Mouse (Mus musculus) embryo, embryonic 9.5 days (tissue): Measurements from ENCODE around the gene Fam19a1.
"Not testable (repeated sequence)": the region's sequence is repeated elsewhere in the genome, so short reads cannot be mapped to it uniquely, and the experiment has no call there.

Experiments used
- DNase-seq: peaks from one replicate; pipeline ENCODE4 v3.0.0-alpha.2; 2017; ENCODE audit errors: extremely low spot score

The Fam19a1 gene

DNA sequence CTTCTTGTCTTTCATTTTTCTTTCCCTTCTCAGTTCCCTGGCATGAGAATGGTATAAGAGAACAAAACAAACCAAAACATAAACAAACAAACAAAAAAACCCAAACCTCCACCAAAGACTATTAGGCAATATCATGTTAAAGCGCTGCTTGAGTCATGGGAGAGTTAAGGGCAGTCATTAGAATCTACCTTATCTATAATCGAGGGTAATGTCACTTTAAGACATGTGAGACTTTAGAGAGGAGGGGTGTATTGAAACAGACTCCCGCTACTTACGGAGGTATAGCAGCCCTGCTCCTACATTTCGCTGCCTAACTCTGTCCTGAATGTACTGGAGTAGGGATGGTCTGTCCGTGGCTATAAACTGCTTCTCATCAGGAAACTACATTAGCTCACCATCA is at the start of gene Fam19a1:
Fam19a1 (plus strand) TSS at position 301 of the 400 bp plus-strand sequence.
- DNase-seq: no peak

DNA sequence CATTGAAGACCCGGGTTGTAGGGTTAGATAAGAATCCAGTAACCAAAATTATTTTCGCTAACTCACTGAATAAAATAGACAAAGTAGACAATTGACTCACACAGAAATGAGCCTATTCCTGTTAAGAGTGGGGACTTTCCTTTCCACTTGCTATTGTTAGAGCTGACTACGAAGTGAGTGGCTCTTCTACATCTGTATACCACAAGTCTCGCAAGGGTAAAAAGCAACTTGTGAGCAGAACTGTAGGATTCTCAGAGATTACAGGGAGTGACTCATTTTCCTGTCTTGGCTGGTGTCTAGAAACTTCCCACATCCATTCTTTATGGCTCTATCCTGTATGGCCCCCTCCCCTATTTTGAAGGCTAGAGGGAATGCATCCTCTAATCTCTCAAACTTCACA is 41.9 kb upstream of the Fam19a1 start:
- no peak for DNase-seq

DNA sequence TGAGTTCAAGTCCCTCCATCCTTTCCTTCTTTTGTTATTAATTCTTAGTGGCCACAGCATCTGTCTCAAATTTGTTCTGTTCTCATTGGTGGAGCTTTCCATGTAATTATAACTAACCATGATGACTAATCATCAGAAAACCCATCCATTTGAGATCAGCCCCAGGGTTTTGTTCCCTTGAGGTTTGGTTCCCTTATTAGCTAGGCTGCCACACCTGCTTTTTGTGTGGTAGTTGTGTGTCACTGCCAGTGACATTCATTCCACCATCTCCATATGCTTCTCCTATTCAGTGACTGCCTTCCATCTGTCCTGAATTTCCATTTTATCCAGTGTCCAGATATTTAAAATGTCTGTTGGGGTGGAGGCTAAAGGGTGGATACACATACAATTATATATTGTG is 41.4 kb upstream of the Fam19a1 start:
- DNase-seq: no peak

DNA sequence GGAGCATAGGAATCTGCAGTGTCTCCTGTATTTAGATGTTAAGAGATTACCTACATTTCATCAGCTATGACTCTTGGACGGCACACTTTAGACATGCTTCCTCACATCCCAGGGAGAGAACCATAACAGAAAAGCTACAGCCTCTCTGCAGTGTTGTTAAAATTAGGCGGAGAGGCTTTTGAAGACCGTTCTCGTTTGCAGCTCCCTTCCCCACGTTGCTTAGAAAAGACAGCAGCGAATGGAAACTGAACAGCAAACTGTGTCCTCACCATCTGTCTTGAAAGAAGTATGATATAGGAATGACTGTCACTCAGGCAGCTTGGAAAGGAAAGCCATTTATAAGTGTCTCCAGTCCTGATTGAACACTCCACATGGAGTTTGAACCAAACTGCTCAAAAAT is 23.0 kb upstream of the Fam19a1 start:
- DNase-seq: no peak

DNA sequence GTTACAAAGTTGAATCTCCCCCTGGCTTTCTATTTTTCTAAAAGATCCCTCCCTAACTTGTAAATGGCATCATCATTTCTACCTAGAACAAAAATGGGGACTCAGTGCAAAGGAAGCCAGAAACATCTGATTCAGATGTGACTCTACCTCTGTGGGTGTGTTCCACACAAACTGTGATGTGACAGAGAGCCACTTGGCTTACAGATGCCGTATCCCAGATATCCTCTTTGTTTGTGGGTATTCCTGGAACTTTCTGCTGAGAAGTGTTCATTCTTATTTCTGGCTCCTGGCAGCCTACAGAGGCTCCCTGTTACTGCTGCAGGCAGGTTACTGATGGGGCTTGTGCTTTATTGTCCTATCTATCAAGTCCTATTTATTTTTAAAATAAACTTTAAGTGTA is 19.2 kb upstream of the Fam19a1 start:
- DNase-seq: no peak

DNA sequence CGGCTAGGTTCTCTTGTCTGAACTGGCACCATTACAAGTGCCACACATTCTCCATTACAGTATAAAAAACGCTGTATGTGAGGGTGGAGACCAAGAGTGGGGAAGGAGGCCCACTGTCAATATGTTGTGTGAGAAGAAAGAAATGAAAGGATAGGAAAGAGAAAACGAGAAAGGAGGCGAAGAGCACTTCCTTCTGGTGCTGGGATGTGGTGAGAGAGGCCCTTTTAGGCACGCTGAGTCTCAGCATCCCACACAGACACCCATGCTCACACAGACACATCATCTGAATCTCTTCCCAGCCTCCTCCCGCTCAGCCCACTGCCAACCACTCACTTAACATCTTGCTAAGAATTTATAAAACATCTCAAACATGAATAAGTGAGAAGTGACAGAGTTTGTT is 14.7 kb upstream of the Fam19a1 start:
- no peak for DNase-seq

DNA sequence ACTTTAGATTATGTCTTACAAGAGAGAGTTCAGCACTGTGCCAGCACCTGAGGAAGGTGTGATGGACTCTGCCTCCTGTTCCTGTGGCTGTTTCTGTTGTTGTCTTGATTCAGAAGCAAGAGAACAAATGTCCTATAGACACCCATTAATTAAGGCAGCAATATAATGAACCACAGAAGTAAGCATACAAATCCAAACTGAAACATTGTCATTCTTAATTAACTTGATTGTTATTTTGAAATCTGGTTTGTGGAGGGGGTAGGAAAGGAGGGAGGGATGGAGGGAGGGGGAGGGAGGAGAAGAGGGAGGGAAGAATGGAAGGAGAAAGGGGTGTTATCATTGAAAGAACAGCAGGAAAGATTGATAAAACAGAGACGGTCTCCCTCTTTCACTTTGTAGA is 1.3 kb upstream of the Fam19a1 start:
- DNase-seq: no peak

DNA sequence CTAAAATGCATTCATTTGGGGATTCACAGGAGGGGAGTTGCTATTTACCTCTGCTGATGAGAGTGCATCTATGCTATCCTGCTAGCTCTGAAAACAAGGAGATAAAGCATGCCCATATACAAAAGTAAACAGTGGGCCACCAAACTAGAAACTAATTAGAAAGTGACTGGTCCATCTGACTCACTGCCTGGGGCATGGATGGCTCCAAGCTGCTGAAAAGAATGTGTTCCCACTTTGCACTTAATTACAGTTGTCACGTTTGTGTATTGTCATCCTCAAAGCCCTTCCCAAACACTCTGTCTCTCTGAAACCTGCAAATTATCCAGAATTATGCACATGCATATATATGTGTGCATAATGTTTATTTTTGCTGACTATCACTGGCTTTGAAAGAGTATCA is 1.2 kb downstream of the Fam19a1 start:
- DNase-seq: no peak

DNA sequence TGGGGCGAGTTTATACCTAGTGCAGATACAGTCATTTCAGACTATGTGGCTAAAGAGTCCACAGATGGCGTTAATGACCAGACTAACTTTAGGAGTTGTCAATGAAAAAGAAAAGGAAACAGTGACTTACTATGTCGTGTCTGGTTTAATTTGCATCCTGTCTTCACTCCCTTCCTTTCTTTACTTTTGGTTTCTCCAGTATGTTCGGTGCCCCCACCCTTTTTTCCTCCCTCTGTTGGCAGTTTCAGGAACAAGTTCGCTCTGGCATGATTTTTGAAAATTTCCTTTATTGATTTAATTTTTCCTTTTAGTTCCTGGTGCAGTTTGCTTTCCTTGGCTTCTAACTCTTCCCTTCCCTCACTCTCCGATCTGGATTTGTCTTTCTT is 3.2 kb downstream of the Fam19a1 start:
- no peak for DNase-seq

DNA sequence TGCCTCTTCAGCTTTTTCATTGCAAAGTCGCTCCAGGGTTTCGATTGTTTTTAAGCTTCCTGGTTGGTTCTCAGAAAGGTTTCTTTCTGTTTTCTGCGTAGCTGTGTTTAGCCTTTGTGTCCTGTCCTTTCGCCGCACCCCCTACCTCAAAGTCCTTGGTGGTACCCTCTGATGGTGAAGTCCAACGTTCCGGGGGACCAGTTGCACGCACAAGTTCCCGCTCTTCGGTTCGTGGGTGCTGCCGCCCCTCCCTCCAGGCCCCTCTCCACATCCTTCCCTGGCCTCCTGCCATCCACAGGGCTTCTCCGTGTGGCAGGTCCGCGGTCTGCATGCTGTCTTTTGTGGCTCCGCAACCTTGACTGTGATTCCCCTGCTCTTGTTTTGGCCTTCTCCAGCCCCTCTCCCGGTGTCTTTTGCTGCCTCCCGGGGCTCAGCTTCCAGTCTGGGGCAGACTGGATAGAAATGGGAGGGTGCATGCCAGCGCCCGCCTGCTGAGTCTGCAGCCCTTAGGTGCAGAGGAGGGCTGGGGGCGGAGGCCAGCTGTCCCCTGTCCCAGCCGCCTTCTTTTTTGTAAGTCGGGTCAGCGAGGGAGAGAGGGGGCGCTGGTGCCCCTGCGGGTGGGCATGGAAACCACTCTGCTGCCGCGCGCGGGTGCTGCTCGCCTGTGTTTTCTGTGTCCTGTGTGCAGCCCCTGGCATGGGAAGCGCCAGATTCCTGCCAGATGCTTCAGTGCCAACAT is 3.7 kb downstream of the Fam19a1 start:
- peak; percentile 61 for DNase-seq

DNA sequence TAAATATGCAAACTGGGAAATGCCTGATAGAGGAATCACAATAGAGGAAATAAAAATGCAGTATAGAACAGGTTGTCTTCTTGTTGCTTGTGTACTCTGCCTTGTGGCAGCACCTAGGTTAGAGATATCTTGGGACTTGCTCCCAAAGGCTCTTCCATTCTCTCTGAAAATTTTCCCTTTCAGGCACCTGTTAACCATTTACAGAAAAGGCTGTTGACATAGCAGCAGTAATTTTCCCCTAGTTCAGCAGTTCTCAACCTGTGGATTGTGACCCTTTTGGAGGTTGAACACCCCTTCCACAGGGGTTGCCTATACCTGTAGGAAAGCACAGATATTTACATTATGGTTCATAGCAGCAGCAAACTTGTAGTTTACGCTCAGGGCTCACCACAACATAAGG is 30.4 kb downstream of the Fam19a1 start:
- no peak for DNase-seq

DNA sequence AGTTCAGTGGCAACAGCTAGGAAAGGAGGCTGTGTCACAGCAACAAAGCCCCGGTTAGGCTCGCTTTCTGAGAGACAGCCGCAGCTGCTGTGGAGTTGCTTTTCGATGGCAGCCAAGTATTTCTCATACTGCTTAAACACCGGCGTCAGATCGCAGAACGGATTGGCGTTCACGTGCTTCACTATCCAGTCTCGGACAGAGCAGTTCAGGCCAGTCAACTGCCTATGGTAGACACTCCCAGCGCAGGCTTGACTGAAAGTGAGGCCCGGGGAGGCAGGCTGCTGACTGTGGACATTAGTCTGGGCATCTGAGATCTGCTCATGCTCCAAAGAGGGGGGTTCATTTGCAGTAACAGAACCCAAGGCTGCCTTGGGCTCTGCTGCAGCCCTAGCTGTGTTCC is 52.4 kb downstream of the Fam19a1 start:
- DNase-seq: no peak

DNA sequence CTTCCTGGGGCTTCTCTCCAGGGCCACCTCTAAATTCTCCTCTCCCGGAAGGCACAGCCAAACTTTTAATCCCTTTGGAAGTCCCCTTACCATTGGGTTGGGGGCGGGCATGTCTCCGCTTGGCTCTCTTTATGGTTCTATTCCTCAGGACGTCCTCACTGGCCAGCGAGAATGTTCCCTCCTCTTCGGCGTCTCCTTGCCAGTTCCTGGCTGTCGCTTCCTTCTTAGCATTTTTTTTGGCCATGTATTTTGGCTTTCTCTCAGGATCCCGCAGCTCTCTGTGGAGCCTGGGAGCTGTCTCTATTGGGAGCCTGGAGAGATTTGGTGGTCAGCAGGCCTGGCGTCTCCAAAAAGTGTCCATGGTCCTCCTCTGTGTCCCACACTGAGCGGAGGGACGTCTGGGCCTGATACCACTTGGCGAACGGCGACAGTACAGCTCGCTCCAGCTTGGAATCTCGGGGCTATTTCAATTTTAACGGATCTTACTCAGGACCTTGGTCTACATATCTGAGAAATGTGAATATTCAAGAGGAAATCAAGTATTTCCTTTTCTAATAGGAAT is 52.9 kb downstream of the Fam19a1 start, which contains the start of gene 1700123L14Rik:
1700123L14Rik (minus strand) TSS at position 426 of the 562 bp plus-strand sequence.
- DNase-seq: no peak

DNA sequence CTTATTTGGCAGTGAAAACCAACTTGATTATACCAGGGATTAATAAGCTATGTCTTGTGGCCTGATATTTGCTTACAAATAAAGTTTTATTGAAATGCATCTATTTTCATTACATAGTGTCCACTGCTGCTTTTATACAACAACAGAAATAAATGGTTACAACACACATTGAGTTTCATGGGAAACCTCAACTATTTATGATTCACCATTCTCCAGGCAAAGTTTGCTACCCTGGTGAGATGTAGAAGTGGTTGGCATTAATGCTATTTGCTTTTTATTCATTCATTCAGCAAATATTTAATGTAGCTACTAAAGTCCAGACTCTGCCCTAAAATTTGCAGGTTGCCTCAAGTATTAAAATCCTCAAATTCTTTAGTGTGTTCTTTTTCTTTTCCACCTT is 54.1 kb downstream of the Fam19a1 start:
- no peak for DNase-seq

DNA sequence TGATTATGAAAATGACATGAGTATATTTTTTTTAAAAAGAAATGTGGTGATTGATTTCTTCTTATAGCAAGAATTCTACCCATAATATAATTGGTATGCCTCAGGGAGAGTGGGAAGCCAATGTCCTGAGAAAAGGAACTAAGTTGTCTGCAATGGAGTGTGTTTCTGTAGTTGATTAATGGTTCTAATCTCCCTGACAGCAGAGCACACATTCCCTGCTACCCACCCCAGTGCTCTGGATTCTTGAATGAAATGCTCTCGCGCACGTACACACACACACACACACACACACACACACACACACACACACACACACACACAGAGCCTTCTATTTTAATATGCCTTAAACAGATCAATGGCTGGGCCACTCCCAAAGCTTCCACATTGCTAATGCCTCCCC is 60.7 kb downstream of the Fam19a1 start:
- no peak for DNase-seq

DNA sequence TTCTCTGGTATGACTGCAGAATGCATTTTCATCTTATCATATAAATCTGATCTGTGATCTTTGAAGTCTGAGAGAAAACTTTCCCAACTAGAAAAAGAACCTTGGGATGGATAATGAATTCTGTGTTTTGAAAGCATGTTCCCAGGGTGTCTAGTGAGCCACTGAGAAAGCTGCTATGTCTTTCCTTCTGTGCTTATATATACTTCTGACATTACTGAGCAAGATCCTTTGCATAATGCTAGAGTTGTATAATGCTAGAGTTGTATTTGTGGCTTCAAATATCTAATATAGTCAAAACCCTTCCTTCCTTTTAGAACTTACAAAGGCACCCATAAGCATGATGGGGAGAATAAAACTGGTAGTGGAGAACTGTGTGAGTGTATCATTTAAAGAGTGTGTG is 65.6 kb downstream of the Fam19a1 start:
- DNase-seq: no peak

DNA sequence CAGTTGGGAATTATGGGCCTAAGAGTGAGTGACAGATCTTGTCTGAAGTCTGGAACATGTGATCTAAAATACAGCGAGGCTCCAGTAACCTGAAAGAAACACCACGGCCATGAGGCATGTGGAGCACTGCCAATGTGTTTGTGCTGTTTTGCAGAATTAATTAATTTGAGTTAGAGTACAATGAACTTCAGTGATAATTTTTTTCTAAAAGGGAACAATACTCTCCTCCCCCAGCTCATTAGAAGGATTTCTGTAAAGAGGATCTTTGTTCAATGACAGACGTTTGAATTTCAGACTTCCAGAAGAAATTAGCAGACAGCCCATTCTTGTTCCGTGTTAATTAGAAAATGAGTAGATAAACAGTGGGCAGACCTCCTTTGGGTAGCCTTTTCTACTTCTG is 70.4 kb downstream of the Fam19a1 start:
- no peak for DNase-seq

DNA sequence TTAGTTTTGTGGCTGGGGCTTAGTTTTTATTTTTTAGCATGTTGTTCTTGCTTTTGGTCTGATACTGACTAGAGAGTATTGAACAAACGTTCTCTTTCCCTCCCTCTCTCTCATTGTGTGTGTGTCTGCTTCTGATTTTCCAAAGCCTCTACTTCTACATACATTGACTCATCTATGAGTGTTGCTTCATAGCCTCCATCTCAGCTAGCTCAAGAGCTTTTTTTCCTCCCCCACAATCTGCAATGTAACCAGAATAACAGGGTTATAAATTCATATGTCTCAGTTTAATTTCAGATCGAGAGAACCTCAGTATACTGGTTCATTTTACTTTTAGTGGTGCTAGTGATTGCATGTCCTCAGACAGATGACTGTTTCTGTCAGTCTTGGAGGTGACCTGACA is 73.6 kb downstream of the Fam19a1 start:
- no peak for DNase-seq

DNA sequence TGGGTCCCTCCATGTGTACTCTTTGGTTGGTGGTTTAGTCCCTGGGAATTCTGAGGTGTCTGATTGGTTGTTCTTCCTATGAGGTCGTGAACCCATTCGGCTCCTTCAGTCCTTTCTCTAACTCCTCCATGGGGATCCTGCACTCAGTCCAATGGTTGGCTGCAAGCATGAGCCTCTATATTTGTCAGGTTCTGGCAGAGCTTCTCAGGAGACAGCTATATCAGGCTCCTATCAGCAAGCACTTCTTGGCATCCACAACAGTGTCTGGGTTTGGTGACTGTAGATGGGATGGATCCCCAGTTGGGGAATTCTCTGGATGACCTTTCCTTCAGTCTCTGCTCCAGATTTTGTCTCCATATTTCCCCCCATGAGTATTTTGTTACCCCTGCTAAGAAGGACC is 86.0 kb downstream of the Fam19a1 start:
- DNase-seq: not testable (repeated sequence)

DNA sequence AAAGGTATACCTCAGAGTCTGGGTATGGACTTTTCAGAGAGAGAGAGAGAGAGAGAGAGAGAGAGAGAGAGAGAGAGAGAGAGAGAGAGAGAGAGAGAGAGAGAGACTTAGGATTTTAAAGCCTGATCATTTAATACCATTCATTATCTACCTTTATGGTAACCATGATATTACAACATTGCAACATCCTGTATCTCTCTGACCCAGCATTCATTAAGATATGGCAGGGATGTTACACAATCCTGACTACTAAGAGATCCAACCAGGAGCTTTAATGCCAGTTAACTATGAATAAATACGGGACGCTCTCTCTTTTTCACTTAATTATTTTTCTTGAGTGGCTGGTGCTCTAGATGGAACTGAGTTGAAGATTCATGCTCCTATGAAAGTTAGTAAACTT is 92.4 kb downstream of the Fam19a1 start:
- no peak for DNase-seq

DNA sequence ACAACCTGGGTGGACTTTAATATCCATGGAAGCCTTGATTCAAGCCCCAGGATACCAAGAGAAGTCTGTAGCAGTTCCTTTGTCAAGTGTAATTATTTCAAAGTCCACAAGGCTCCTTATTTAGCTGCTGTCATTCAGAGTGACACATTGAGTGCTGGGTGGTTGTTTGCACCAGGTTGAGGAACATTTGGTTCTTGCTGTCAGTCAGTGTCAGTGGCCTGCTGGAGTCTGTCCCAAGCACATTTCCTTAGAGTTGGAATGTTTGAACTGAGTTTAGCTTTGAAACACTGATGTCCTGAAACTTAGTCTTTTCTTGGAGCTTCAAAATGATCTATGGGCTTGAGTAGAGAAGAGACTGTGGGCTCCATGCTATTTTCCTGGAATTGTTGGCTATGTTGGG is 121.9 kb downstream of the Fam19a1 start:
- no peak for DNase-seq

DNA sequence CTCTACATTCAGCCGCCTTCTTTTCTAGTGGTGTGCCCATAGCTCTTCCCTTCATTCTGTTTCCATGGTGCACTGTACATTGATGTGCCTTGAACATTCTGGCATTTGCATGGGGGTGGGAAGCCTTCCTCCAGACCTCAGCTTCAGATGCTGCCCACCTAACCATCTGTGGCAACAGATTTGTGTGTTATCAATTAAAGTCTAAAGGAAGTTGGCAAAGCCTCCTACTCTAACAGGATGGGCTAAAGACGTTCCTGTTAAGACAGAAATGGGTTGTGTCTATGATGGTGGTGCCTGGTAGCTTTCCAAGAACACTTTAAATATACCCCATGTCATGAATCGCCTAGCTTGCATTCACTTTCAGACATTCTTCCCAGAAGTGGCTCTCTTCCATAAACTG is 131.4 kb downstream of the Fam19a1 start:
- DNase-seq: no peak

DNA sequence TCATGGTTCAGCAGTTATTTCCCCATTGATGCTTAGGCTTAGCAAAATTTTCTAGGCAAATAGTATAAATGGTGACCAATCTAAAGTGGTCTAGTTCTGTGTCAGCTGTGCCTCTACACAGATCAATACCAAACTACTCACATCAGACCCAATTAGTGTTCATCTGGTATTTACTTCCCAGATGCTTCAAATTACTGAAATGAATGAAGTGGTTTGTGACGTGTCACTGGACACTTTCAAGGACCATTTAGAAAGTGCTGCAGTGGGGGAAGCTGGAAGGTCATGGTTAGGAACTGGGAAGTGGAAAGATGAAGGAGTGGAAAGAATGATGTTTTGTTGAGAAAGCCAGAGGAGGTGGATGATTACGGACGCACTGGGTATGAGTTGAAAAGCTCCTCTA is 139.0 kb downstream of the Fam19a1 start:
- no peak for DNase-seq

DNA sequence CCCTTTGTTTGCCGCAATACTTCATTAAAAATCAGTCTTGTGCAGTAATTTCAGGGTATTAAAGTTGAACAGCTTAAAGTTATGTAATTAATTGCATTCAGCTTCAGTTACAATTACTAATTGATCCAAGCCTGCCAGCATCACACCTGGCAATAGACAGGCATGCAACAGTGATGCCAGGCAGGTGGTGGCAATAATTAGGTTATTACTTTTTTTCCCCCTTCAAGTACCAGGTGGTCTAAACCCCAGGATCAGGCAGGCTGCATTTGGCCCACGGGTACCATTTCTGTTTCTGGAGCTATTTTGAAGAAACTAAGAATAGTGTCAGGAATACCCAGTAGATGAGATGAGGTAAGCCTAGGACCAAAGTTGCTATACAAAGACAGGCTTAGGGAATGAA is 141.9 kb downstream of the Fam19a1 start:
- no peak for DNase-seq
